ENCODE assay signal across 12 mouse cellular contexts in the genomic region with DNA sequence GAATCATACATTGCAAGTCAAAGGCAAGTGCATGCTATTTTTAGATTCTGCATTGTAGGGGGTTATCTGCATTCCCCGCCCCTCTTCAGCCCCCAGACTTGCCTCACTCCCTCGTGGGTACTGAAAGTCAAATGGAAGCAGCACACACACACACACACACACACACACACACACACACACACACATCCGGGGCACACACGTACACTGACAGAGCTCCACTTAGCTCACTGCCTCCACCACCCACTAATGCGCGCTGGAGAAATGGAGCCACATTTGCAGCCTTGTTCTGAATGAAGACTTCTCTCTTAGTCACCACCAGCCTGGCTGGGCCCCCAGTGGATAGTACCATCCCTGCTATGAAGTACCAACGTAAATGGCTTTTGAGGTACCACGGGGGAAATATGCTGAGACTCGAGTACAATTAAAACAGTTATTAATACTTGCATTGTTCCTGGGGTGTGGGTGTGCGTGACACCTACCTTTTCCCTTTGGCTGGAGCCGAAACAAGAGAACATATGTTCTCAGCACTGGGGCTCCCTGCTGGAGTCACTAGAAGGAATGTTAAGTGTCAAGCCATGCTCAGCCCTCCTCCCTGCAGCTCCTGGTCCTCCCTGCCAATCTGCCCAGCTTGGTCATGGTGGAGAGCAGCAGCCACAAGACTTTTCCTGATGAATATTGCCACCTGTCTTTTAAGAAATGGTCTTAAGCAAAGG.
A peak's percentile ranks its signal among the peaks of the same experiment; 100 is the strongest.
DNase-seq lines count a peak whose midpoint lies in the region; ATAC-seq and TF ChIP-seq lines count a peak whose summit lies in the region.
"Had no signal": no experiment of that assay in that cellular context is flagged by ENCODE, and none has a peak within 500 bp of the region (broad histone marks: within the 10 kb centered on the region; RNA-seq: fewer than 3 reads in every experiment).

No protein-coding gene starts in this region.

- H3K36me3 ChIP-seq in forebrain, postnatal 0 days (ENCODE audit: insufficient read depth), result no peaks in the 10 kb centered on the region
- H3K36me3 ChIP-seq in forebrain, embryonic 12.5 days (replicated peaks), result no peaks in the 10 kb centered on the region
- H3K36me3 ChIP-seq: embryonic facial prominence, embryonic 12.5 days had no signal

- no peak overlapping the region for H3K9ac ChIP-seq in forebrain, postnatal 0 days
- no peak overlapping the region for H3K9ac ChIP-seq in forebrain, embryonic 12.5 days
- H3K9ac ChIP-seq: embryonic facial prominence, embryonic 12.5 days; lung, embryonic 14.5 days had no signal

- no peaks in the 10 kb centered on the region for H3K27me3 ChIP-seq in forebrain, postnatal 0 days (ENCODE audit: insufficient read depth, low read length)
- no peaks in the 10 kb centered on the region for H3K27me3 ChIP-seq in forebrain, embryonic 12.5 days
- H3K27me3 ChIP-seq: embryonic facial prominence, embryonic 12.5 days had no signal

- no peak overlapping the region for H3K4me2 ChIP-seq in forebrain, postnatal 0 days (ENCODE audit: low read depth)
- no peak overlapping the region for H3K4me2 ChIP-seq in forebrain, embryonic 12.5 days
- H3K4me2 ChIP-seq: embryonic facial prominence, embryonic 12.5 days; lung, embryonic 14.5 days had no signal

- no peak for TF ChIP-seq CTCF in forebrain, postnatal 0 days (IDR thresholded peaks at IDR 0.05; ENCODE audit: low read depth)

- H3K4me1 ChIP-seq in forebrain, postnatal 0 days (ENCODE audit: insufficient read depth), result 0 out of 2 replicates have a peak, but pooled peaks cover 16% of the 10 kb centered on the region
- peaks cover 6% of the 10 kb centered on the region; the same call in 1 of the 2 replicates for H3K4me1 ChIP-seq in forebrain, embryonic 12.5 days

- no peaks in the 10 kb centered on the region for H3K9me3 ChIP-seq in forebrain, postnatal 0 days (ENCODE audit: low read length)
- no peaks in the 10 kb centered on the region for H3K9me3 ChIP-seq in forebrain, embryonic 12.5 days
- H3K9me3 ChIP-seq: embryonic facial prominence, embryonic 12.5 days had no signal

- DNase-seq in forebrain, postnatal 0 days, result no peak
- peak; percentile 60 for DNase-seq in layer of hippocampus, adult 9-11 months
- DNase-seq in layer of hippocampus, postnatal 36 days, result no peak
- peak; percentile 55 to 58 for DNase-seq in cerebellum, postnatal 36 days
- peak; percentile 61 to 63 for DNase-seq in right cerebral cortex, postnatal 10 days (ENCODE audit: low spot score in 2 of 2)
- DNase-seq in natural killer cell, adult 2 months (ENCODE audit: low spot score in 2 of 2), result no peak
- DNase-seq in testis, postnatal 10 days (ENCODE audit: low spot score), result no peak
- DNase-seq: lung, embryonic 14.5 days had no signal

- H3K27ac ChIP-seq in forebrain, postnatal 0 days (ENCODE audit: low read depth, low read length), result peak overlapping the region; percentile 66
- H3K27ac ChIP-seq in forebrain, embryonic 12.5 days, result no peak overlapping the region
- H3K27ac ChIP-seq: embryonic facial prominence, embryonic 12.5 days had no signal

- ATAC-seq in forebrain, postnatal 0 days, result peak; percentile 72
- ATAC-seq in forebrain, embryonic 12.5 days (ENCODE audit: low FRiP score), result no peak
- ATAC-seq: intestine, embryonic 16.5 days; midbrain, embryonic 16.5 days had no signal

- 69% methylated on average over 11 of the region's 11 CpGs for WGBS in forebrain, postnatal 0 days
- 87% methylated on average over 11 of the region's 11 CpGs for WGBS in forebrain, embryonic 12.5 days

- H3K4me3 ChIP-seq in forebrain, postnatal 0 days (ENCODE audit: low read depth, low read length), result no peak overlapping the region
- H3K4me3 ChIP-seq in forebrain, embryonic 12.5 days (replicated peaks), result no peak overlapping the region
- H3K4me3 ChIP-seq: embryonic facial prominence, embryonic 12.5 days had no signal

Comparison
In these comparisons a context has a peak if more than half of its experiments do, and no peak if none do; other contexts are left out.
1. DNase-seq: peak in layer of hippocampus, adult 9-11 months (single experiment), cerebellum, postnatal 36 days (2 of 2) and right cerebral cortex, postnatal 10 days (2 of 2); none in forebrain, postnatal 0 days (single experiment), layer of hippocampus, postnatal 36 days (0 of 2), natural killer cell, adult 2 months (0 of 2) and testis, postnatal 10 days (single experiment).